Mouse (Mus musculus): Measurements from ENCODE around the gene Fscn1. TPM values are rescaled to one million over a fixed set of nuclear protein-coding genes. Genes with fewer than 3 reads are reported as not detected.

The Fscn1 gene
- polyA plus RNA-seq, 1 experiment from 2014 or later, result 699 TPM

DNA sequence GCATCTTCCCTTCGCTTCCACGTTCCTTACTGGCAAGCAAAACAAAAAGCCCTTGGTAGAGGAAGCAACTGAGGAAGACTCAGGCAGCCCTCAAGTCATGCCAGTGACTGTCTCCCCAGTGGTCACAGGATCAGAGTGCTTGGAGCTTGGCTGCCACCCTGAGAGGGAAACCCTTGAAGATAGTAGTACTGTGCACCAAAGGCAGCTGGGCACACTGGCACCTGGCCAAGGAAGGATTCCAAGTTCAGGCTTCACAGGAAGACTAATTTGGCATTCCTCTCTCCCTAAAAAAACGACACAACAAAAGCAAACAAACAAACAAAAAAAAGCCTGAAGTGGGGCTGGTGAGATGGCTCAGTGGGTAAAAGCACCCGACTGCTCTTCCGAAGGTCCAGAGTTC is 28.4 kb downstream of the Fscn1 start:
- ATAC-seq (ENCODE audit: low FRiP score), result no peak
- Histone ChIP-seq H3K4me2 (replicated peaks) (no peak overlapping the region), H3K4me1 (no peaks in the 10 kb centered on the region), H3K36me3 (peaks cover 31% of the 10 kb centered on the region), H3K4me3 (no peak overlapping the region), H3K27ac (no peak overlapping the region), H3K27me3 (no peaks in the 10 kb centered on the region), H3K9me3 (replicated peaks) (peaks cover 5% of the 10 kb centered on the region; the same call in 1 of the 2 replicates), H3K9ac (no peak overlapping the region)
- WGBS, result 91% methylated on average over 5 of the region's 5 CpGs

- H3K27ac ChIP-seq, result no peak overlapping the region
- no peak overlapping the region for H3K4me3 ChIP-seq
- no peak for ATAC-seq (ENCODE audit: low FRiP score)
Observed at GRCm38 (mm10) chr5:142989167-142989566, 29.0 kb downstream of the Fscn1 start.

GRCm38 (mm10) chr5:142994746-142995145 is 34.6 kb downstream of the Fscn1 start:
- no peak overlapping the region for H3K27ac ChIP-seq
- no peak overlapping the region for H3K4me2 ChIP-seq (replicated peaks)
- H3K4me3 ChIP-seq, result no peak overlapping the region
- H3K9me3 ChIP-seq (replicated peaks), result no peaks in the 10 kb centered on the region
- peaks cover 39% of the 10 kb centered on the region for H3K36me3 ChIP-seq
- ATAC-seq (ENCODE audit: low FRiP score), result no peak
- H3K27me3 ChIP-seq, result no peaks in the 10 kb centered on the region
- peaks cover 15% of the 10 kb centered on the region for H3K4me1 ChIP-seq
- no peak overlapping the region for H3K9ac ChIP-seq
- WGBS, result 94% methylated on average over 2 of the region's 2 CpGs

More at GRCm38 (mm10) chr5:142989167-142989566, 29.0 kb downstream of the Fscn1 start:
- 82% methylated on average over 3 of the region's 3 CpGs for WGBS
- Histone ChIP-seq H3K9ac (no peak overlapping the region), H3K4me2 (replicated peaks) (no peak overlapping the region), H3K36me3 (peaks cover 37% of the 10 kb centered on the region), H3K4me1 (no peaks in the 10 kb centered on the region), H3K9me3 (replicated peaks) (peaks cover 5% of the 10 kb centered on the region; the same call in 1 of the 2 replicates), H3K27me3 (no peaks in the 10 kb centered on the region)

GRCm38 (mm10) chr5:142997526-142997925 is 37.4 kb downstream of the Fscn1 start:
- no peak overlapping the region for H3K4me2 ChIP-seq (replicated peaks)
- H3K4me1 ChIP-seq, result peaks cover 34% of the 10 kb centered on the region
- no peaks in the 10 kb centered on the region for H3K9me3 ChIP-seq (replicated peaks)
- peaks cover 18% of the 10 kb centered on the region for H3K36me3 ChIP-seq
- no peak for ATAC-seq (ENCODE audit: low FRiP score)
- 66% methylated on average over 9 of the region's 9 CpGs for WGBS
- 0 out of 2 replicates have a peak overlapping the region, but pooled peaks have one; percentile 23 for H3K27ac ChIP-seq
- H3K9ac ChIP-seq, result no peak overlapping the region
- H3K27me3 ChIP-seq, result no peaks in the 10 kb centered on the region
- H3K4me3 ChIP-seq, result no peak overlapping the region

GRCm38 (mm10) chr5:142998171-142998570 is 38.0 kb downstream of the Fscn1 start:
- Histone ChIP-seq H3K4me3 (no peak overlapping the region), H3K27me3 (no peaks in the 10 kb centered on the region), H3K9me3 (replicated peaks) (no peaks in the 10 kb centered on the region), H3K4me1 (peaks cover 36% of the 10 kb centered on the region), H3K36me3 (peaks cover 12% of the 10 kb centered on the region), H3K9ac (no peak overlapping the region), H3K4me2 (replicated peaks) (no peak overlapping the region), H3K27ac (no peak overlapping the region)
- 48% methylated on average over 2 of the region's 2 CpGs for WGBS
- ATAC-seq (ENCODE audit: low FRiP score), result no peak

- Histone ChIP-seq H3K4me2 (replicated peaks) (no peak overlapping the region), H3K27ac (peak overlapping the region; percentile 88; the same call in 1 of the 2 replicates), H3K36me3 (peaks cover 4% of the 10 kb centered on the region; the same call in 1 of the 2 replicates), H3K4me3 (no peak overlapping the region), H3K9ac (no peak overlapping the region), H3K9me3 (replicated peaks) (no peaks in the 10 kb centered on the region), H3K4me1 (peaks cover 36% of the 10 kb centered on the region), H3K27me3 (no peaks in the 10 kb centered on the region)
- no peak for ATAC-seq (ENCODE audit: low FRiP score)
- WGBS, result 38% methylated on average over 4 of the region's 4 CpGs
Observed at GRCm38 (mm10) chr5:143000091-143000490, 39.9 kb downstream of the Fscn1 start.

DNA sequence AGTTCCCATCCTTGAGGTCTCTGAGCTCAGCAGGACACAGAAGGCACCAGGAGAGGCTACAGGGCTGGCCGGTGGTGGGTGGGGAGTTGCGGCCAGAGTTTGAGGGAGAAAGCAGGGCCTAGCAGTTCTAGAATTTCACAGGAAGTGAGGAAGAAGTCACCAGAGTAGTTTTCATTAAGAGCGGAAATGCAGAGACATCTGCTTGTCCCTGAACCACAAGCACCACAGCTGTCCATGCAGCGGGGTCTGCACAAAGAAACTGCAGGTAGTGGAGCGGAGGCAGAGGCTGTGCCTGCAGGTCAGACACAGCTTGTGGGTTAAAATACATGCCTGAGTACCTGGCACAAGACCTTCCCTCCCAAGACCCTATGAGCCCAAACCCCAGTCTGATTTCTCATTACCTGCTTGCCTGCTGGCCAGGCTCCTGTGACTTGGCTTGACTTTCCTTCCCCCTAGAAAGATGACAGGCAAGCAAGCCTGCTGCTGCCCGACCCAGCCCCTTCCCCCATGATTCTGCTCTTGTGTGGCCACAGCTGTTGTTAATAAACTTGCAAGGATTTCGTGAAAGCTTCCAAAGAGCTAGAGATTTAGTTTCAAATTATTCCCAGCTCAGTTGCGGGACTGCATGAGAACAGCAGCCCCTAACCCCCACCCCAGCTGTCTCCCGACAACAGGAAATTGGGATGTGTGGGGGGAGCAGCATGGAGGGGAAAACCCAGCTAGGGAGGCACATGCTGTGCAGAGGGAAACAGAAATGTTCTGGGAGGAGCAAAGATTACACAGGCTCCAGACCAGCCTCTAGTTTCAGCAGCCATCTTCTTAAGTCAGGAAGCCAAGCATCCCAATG is 40.7 kb downstream of the Fscn1 start:
- H3K4me1 ChIP-seq, result peaks cover 36% of the 10 kb centered on the region
- H3K9me3 ChIP-seq (replicated peaks), result no peaks in the 10 kb centered on the region
- 53% methylated on average over 9 of the region's 9 CpGs for WGBS
- H3K9ac ChIP-seq, result no peak overlapping the region
- no peak overlapping the region for H3K4me3 ChIP-seq
- no peaks in the 10 kb centered on the region for H3K27me3 ChIP-seq
- ATAC-seq (ENCODE audit: low FRiP score), result 0 out of 2 replicates have a peak, but pooled peaks have one; percentile 38
- peak overlapping the region; percentile 2; the same call in 1 of the 2 replicates for H3K4me2 ChIP-seq (replicated peaks)
- peak overlapping the region; percentile 88 for H3K27ac ChIP-seq
- H3K36me3 ChIP-seq, result peaks cover 4% of the 10 kb centered on the region; the same call in 1 of the 2 replicates

GRCm38 (mm10) chr5:143009383-143009782 is 49.2 kb downstream of the Fscn1 start:
- WGBS, result 40% methylated on average over 11 of the region's 11 CpGs
- Histone ChIP-seq H3K9ac (0 out of 2 replicates have a peak overlapping the region, but pooled peaks have one; percentile 32), H3K27me3 (no peaks in the 10 kb centered on the region), H3K4me3 (no peak overlapping the region), H3K4me1 (peaks cover 9% of the 10 kb centered on the region), H3K9me3 (replicated peaks) (no peaks in the 10 kb centered on the region), H3K36me3 (peaks cover 43% of the 10 kb centered on the region), H3K4me2 (replicated peaks) (no peak overlapping the region), H3K27ac (peak overlapping the region; percentile 81)
- no peak for ATAC-seq (ENCODE audit: low FRiP score)

DNA sequence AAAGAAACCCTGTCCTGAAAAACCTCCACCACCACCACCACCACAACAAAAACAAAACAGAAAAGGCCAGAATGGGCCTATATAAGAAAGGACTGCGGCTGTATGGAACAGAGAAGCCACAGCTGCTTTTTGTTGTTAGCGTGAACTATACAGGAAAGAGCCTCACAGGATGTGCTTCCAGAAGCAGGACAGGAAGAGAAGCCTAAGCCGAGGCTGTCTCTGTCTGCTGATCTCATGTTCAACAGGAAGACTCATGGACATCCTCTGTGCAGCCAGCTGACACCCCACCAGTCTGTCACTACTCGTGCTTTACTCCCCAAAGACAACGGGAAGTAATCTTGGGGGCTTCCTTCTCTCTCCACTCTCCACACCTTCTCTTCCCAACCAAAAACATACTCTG is 57.3 kb downstream of the Fscn1 start:
- Histone ChIP-seq H3K9ac (no peak overlapping the region), H3K27me3 (no peaks in the 10 kb centered on the region), H3K36me3 (peaks cover 38% of the 10 kb centered on the region), H3K4me3 (no peak overlapping the region), H3K4me2 (replicated peaks) (no peak overlapping the region), H3K9me3 (replicated peaks) (no peaks in the 10 kb centered on the region), H3K27ac (no peak overlapping the region), H3K4me1 (no peaks in the 10 kb centered on the region)
- 86% methylated on average over 5 of the region's 5 CpGs for WGBS
- ATAC-seq (ENCODE audit: low FRiP score), result no peak

Other genes with a start within 250 kb of the Fscn1 start
- gene Tnrc18, start 142.7 kb upstream of the Fscn1 start, polyA plus RNA-seq (2016; fragmentation: Nextera tagmentation; extraction: Ambion mirVana), result 72.8 and 73.7 TPM in 2 replicates
- 24.6 and 26.9 TPM in 2 replicates for gene Fbxl18, start 64.9 kb upstream of the Fscn1 start, polyA plus RNA-seq (2016; fragmentation: Nextera tagmentation; extraction: Ambion mirVana)
- 14,392 and 16,600 TPM in 2 replicates for gene Actb, start 53.6 kb upstream of the Fscn1 start, polyA plus RNA-seq (2016; fragmentation: Nextera tagmentation; extraction: Ambion mirVana)
- gene Rnf216, start 152.7 kb downstream of the Fscn1 start, polyA plus RNA-seq (2016; fragmentation: Nextera tagmentation; extraction: Ambion mirVana), result 49.4 and 51.1 TPM in 2 replicates
- 0.08 TPM in 1 of 2 replicates, not detected in the other for gene Olfr718-ps1, start 187.2 kb downstream of the Fscn1 start, polyA plus RNA-seq (2016; fragmentation: Nextera tagmentation; extraction: Ambion mirVana)
- gene Rbak, start 220.4 kb downstream of the Fscn1 start, polyA plus RNA-seq (2016; fragmentation: Nextera tagmentation; extraction: Ambion mirVana), result 15.4 and 17.8 TPM in 2 replicates
- gene Spdye4b, start 220.7 kb downstream of the Fscn1 start, polyA plus RNA-seq (2016; fragmentation: Nextera tagmentation; extraction: Ambion mirVana), result not detected in 2 replicates

Measured in hindbrain, embryonic 12.5 days (tissue).